Mouse (Mus musculus) lung, embryonic 16.5 days (tissue): ENCODE results near the gene Gpr182. TPM values are rescaled to one million over a fixed set of nuclear protein-coding genes. Genes with fewer than 3 reads are reported as not detected.
"Not testable (repeated sequence)": the region's sequence is repeated elsewhere in the genome, so short reads cannot be mapped to it uniquely, and the experiment has no call there.

ENCODE experiments used
- ATAC-seq: fragments of 200-750 bp; cut with Nextera tagmentation; 2 replicates; pipeline ENCODE4 v1.8.0; 2017; ENCODE audit warnings: low read depth, mild to moderate bottlenecking, moderate library complexity
- H3K27ac ChIP-seq: fragments of 300-500 bp; sonication (generic); 2 replicates; pipeline ENCODE4 v1.5.1; 2014; ENCODE audit warnings: mild to moderate bottlenecking, control low read depth, low read length
- H3K27me3 ChIP-seq: fragments of 300-500 bp; sonication (generic); 2 replicates; pipeline ENCODE4 v1.6.1; 2014; ENCODE audit warnings: low read depth, low read length, mixed read lengths; ENCODE audit not compliant: control insufficient read depth, insufficient read depth
- H3K36me3 ChIP-seq: fragments of 300-500 bp; sonication (generic); 2 replicates; pipeline ENCODE4 v1.6.1; 2014; ENCODE audit warnings: low read length; ENCODE audit not compliant: control insufficient read depth, insufficient read depth
- H3K4me1 ChIP-seq: fragments of 300-500 bp; sonication (generic); replicated peaks from 2 replicates; pipeline ENCODE4 v1.6.1; 2014; ENCODE audit warnings: low read length, mixed read lengths; ENCODE audit not compliant: control insufficient read depth, insufficient read depth
- H3K4me2 ChIP-seq: fragments of 300-500 bp; sonication (generic); 2 replicates; pipeline ENCODE4 v1.6.1; 2014; ENCODE audit warnings: low read depth, low read length, control low read depth
- H3K4me3 ChIP-seq: fragments of 300-500 bp; sonication (generic); 2 replicates; pipeline ENCODE4 v1.5.1; 2014; ENCODE audit warnings: mild to moderate bottlenecking, low read length, control low read depth
- H3K9ac ChIP-seq: fragments of 300-500 bp; sonication (generic); 2 replicates; pipeline ENCODE4 v1.6.1; 2014; ENCODE audit warnings: low read length, control low read depth
- H3K9me3 ChIP-seq: fragments of 300-500 bp; sonication (generic); 2 replicates; pipeline ENCODE4 v1.6.1; 2016; ENCODE audit warnings: low read length; ENCODE audit not compliant: control insufficient read depth
- WGBS: fragments of 180-500 bp; shearing (Covaris S2); extraction: QIAGEN DNeasy Blood & Tissue Kit; methylation state at CpG from one replicate; pipeline ENCODE4 v1.1.7; 2014; 5-methylcytosine and 5-hydroxymethylcytosine counted together
- polyA plus RNA-seq: library from polyadenylated mRNA; unstranded; fragments of >200 nt; fragmentation: Nextera tagmentation; extraction: Ambion mirVana; gene quantifications from 2 replicates; pipeline ENCODE4 v1.2.1, GENCODE M21; 2015

Gpr182 gene
- 16.4 and 17.3 TPM in 2 replicates for polyA plus RNA-seq

- Histone ChIP-seq H3K9me3 (no peaks in the 10 kb centered on the region), H3K27ac (peak within 1 kb of the TSS; percentile 29), H3K9ac (peak within 1 kb of the TSS; percentile 33), H3K4me3 (peak within 1 kb of the TSS; percentile 39), H3K27me3 (no peaks in the 10 kb centered on the region), H3K4me2 (peak within 1 kb of the TSS; percentile 24), H3K4me1 (peaks cover 8% of the 10 kb centered on the region), H3K36me3 (peaks cover 10% of the 10 kb centered on the region)
- 30% methylated on average over 8 of the region's 8 CpGs for WGBS
- peak; percentile 61 for ATAC-seq
Measured at GRCm38 (mm10) chr10:127751548-127751947, at the start of gene Gpr182. Gene Gpr182, minus strand, starts transcription at chr10:127751732.

- 73% methylated on average over 6 of the region's 6 CpGs for WGBS
Measured at GRCm38 (mm10) chr10:127800891-127801290, 49.4 kb upstream of the Gpr182 start, which contains the start of gene Rdh16. Gene Rdh16, plus strand, starts transcription at chr10:127801152.

GRCm38 (mm10) chr10:127799295-127799694, 47.8 kb upstream of the Gpr182 start:
- no peaks in the 10 kb centered on the region for H3K27me3 ChIP-seq
- H3K9me3 ChIP-seq = no peaks in the 10 kb centered on the region
- H3K27ac ChIP-seq = no peak overlapping the region
- ATAC-seq = no peak
- no peak overlapping the region for H3K4me2 ChIP-seq
- H3K9ac ChIP-seq = no peak overlapping the region
- H3K36me3 ChIP-seq = no peaks in the 10 kb centered on the region
- no peaks in the 10 kb centered on the region for H3K4me1 ChIP-seq
- WGBS = 67% methylated on average over 1 of the region's 1 CpGs
- no peak overlapping the region for H3K4me3 ChIP-seq

More at GRCm38 (mm10) chr10:127800891-127801290, 49.4 kb upstream of the Gpr182 start, which contains the start of gene Rdh16:
- Histone ChIP-seq H3K9ac (no peak within 1 kb of the TSS), H3K27me3 (no peaks in the 10 kb centered on the region), H3K4me2 (no peak within 1 kb of the TSS), H3K9me3 (no peaks in the 10 kb centered on the region), H3K27ac (no peak within 1 kb of the TSS), H3K4me3 (no peak within 1 kb of the TSS), H3K4me1 (no peaks in the 10 kb centered on the region), H3K36me3 (no peaks in the 10 kb centered on the region)
- ATAC-seq = no peak

GRCm38 (mm10) chr10:127785411-127785810, 33.9 kb upstream of the Gpr182 start:
- H3K27ac ChIP-seq, ATAC-seq: not testable (repeated sequence)

GRCm38 (mm10) chr10:127782321-127782720, 30.8 kb upstream of the Gpr182 start:
- 94% methylated on average over 17 of the region's 17 CpGs for WGBS
- not testable (repeated sequence) for H3K36me3 ChIP-seq, H3K27me3 ChIP-seq, H3K27ac ChIP-seq, H3K4me1 ChIP-seq, H3K9ac ChIP-seq, H3K4me3 ChIP-seq, H3K9me3 ChIP-seq, H3K4me2 ChIP-seq, ATAC-seq

More at GRCm38 (mm10) chr10:127785411-127785810, 33.9 kb upstream of the Gpr182 start:
- not testable (repeated sequence) for H3K4me2 ChIP-seq, H3K4me1 ChIP-seq, H3K27me3 ChIP-seq, H3K36me3 ChIP-seq, H3K4me3 ChIP-seq, H3K9me3 ChIP-seq, H3K9ac ChIP-seq
- 66% methylated on average over 1 of the region's 1 CpGs for WGBS

GRCm38 (mm10) chr10:127776011-127776410, 24.5 kb upstream of the Gpr182 start, which contains the start of gene Rdh9:
Gene Rdh9, plus strand, starts transcription at chr10:127776386.
- Histone ChIP-seq H3K27ac (no peak within 1 kb of the TSS), H3K36me3 (no peaks in the 10 kb centered on the region), H3K4me1 (no peaks in the 10 kb centered on the region), H3K9me3 (no peaks in the 10 kb centered on the region), H3K9ac (no peak within 1 kb of the TSS), H3K4me2 (no peak within 1 kb of the TSS), H3K4me3 (no peak within 1 kb of the TSS), H3K27me3 (no peaks in the 10 kb centered on the region)
- WGBS = 49% methylated on average over 2 of the region's 2 CpGs
- ATAC-seq = no peak

- Histone ChIP-seq H3K36me3 (no peaks in the 10 kb centered on the region), H3K4me1 (no peaks in the 10 kb centered on the region), H3K4me2 (no peak overlapping the region), H3K9ac (no peak overlapping the region), H3K9me3 (no peaks in the 10 kb centered on the region), H3K27me3 (no peaks in the 10 kb centered on the region), H3K27ac (no peak overlapping the region), H3K4me3 (no peak overlapping the region)
- WGBS = 52% methylated on average over 1 of the region's 1 CpGs
- no peak for ATAC-seq
Measured at GRCm38 (mm10) chr10:127766564-127766963, 15.0 kb upstream of the Gpr182 start.

- Histone ChIP-seq H3K4me1 (no peaks in the 10 kb centered on the region), H3K36me3 (no peaks in the 10 kb centered on the region), H3K4me2 (no peak overlapping the region), H3K4me3 (no peak overlapping the region), H3K27ac (no peak overlapping the region), H3K9ac (no peak overlapping the region), H3K9me3 (no peaks in the 10 kb centered on the region), H3K27me3 (no peaks in the 10 kb centered on the region)
- 47% methylated on average over 12 of the region's 12 CpGs for WGBS
- ATAC-seq = no peak
Measured at GRCm38 (mm10) chr10:127763914-127764680, 12.6 kb upstream of the Gpr182 start.

GRCm38 (mm10) chr10:127762926-127763325, 11.4 kb upstream of the Gpr182 start:
- 81% methylated on average over 10 of the region's 10 CpGs for WGBS
- ATAC-seq, H3K27me3 ChIP-seq, H3K4me3 ChIP-seq, H3K4me1 ChIP-seq, H3K27ac ChIP-seq, H3K4me2 ChIP-seq, H3K9me3 ChIP-seq, H3K36me3 ChIP-seq, H3K9ac ChIP-seq: not testable (repeated sequence)
